Comparison of ENCODE assay signal across 16 mouse cellular contexts in genomic region chr17:52177996-52178395, GRCm38 (mm10).
"Had no signal": no experiment of that assay in that cellular context is flagged by ENCODE, and none has a peak within 500 bp of the region (broad histone marks: within the 10 kb centered on the region; RNA-seq: fewer than 3 reads in every experiment).

No protein-coding gene starts in this region.

- ATAC-seq: midbrain, embryonic 16.5 days had no signal

- H3K9me3 ChIP-seq: midbrain, embryonic 10.5 days; midbrain, embryonic 12.5 days; neural tube, embryonic 12.5 days; stomach, embryonic 15.5 days had no signal

- DNase-seq: lung, adult 18-20 months; lung, embryonic 14.5 days; lung, postnatal 10 days; lung, postnatal 4 days; midbrain, embryonic 14.5 days; right cerebral cortex, postnatal 14 days; thymus, adult 2 months; thymus, postnatal 25 days; thymus, postnatal 4 days had no signal

- H3K36me3 ChIP-seq: midbrain, embryonic 10.5 days; midbrain, embryonic 12.5 days; neural tube, embryonic 12.5 days; stomach, embryonic 15.5 days had no signal

- H3K4me2 ChIP-seq: lung, embryonic 14.5 days; midbrain, embryonic 12.5 days; neural tube, embryonic 12.5 days; stomach, embryonic 15.5 days had no signal

- H3K27me3 ChIP-seq: midbrain, embryonic 12.5 days; neural tube, embryonic 12.5 days; stomach, embryonic 15.5 days had no signal

- H3K4me3 ChIP-seq: midbrain, embryonic 10.5 days; midbrain, embryonic 12.5 days; myocyte; neural tube, embryonic 12.5 days; stomach, embryonic 15.5 days had no signal

- H3K9ac ChIP-seq: lung, embryonic 14.5 days; midbrain, embryonic 12.5 days; neural tube, embryonic 12.5 days; stomach, embryonic 15.5 days had no signal

- H3K4me1 ChIP-seq: midbrain, embryonic 10.5 days; midbrain, embryonic 12.5 days; neural tube, embryonic 12.5 days; stomach, embryonic 15.5 days had no signal

- H3K27ac ChIP-seq: midbrain, embryonic 10.5 days; midbrain, embryonic 12.5 days; neural tube, embryonic 12.5 days; stomach, embryonic 15.5 days; stomach, postnatal 0 days had no signal
